Mouse (Mus musculus): ENCODE results near the gene Vps54. TPM values are rescaled to one million over a fixed set of nuclear protein-coding genes. Genes with fewer than 3 reads are reported as not detected.

The Vps54 gene
- total and polyA plus RNA-seq, 3 experiments = 13.2 to 16.1 TPM; not detected in 1

GRCm38 (mm10) chr11:21368466-21368865 is 129.4 kb downstream of the Vps54 start:
- TF ChIP-seq CTCF (IDR thresholded peaks at IDR 0.05 in 2 of 3, conservative IDR thresholded peaks at IDR 0.05 in 1 of 3; ENCODE audit: control insufficient read depth in 1 of 3, insufficient read depth in 1 of 3, low read depth in 2 of 3, low read length in 3 of 3, poor library complexity in 1 of 3, severe bottlenecking in 1 of 3) = no peak
- TF ChIP-seq ELF1 (IDR thresholded peaks at IDR 0.05; ENCODE audit: low read depth, low read length) = no peak
- TF ChIP-seq NELFE (IDR thresholded peaks at IDR 0.05; ENCODE audit: low read depth, low read length) = no peak
- no peak for TF ChIP-seq USF2 (IDR thresholded peaks at IDR 0.05; ENCODE audit: borderline replicate concordance in 1 of 2, insufficient read depth in 1 of 2, low read depth in 1 of 2, low read length in 2 of 2)
- TF ChIP-seq MAZ (IDR thresholded peaks at IDR 0.05; ENCODE audit: low read depth, low read length) = no peak
- H3K9me3 ChIP-seq (replicated peaks; ENCODE audit: insufficient read depth, low read length) = no peaks in the 10 kb centered on the region

GRCm38 (mm10) chr11:21369248-21370016 is 130.4 kb downstream of the Vps54 start:
- Histone ChIP-seq H3K4me1 (ENCODE audit: control insufficient read depth in 1 of 2, insufficient read depth in 2 of 2, low read length in 2 of 2) (peaks cover 0 to 8% of the 10 kb centered on the region in 2 experiments; a peak in 3 of 4 replicates), H3K27ac (ENCODE audit: control insufficient read depth, low read depth, low read length) (no peak overlapping the region), H3K9me3 (replicated peaks; ENCODE audit: insufficient read depth, low read length) (no peaks in the 10 kb centered on the region), H3K4me3 (ENCODE audit: control insufficient read depth in 1 of 2, insufficient read depth in 1 of 2, low read depth in 2 of 2, low read length in 2 of 2) (peak overlapping the region; percentile 76 to 87), H3K9ac (ENCODE audit: control insufficient read depth, low read depth, low read length, poor library complexity, severe bottlenecking) (no peak overlapping the region; the same call in 1 of the 2 replicates), H3K27me3 (ENCODE audit: control insufficient read depth in 1 of 2, insufficient read depth in 2 of 2, low read length in 2 of 2) (no peaks in the 10 kb centered on the region), H3K36me3 (ENCODE audit: control insufficient read depth in 1 of 2, insufficient read depth in 2 of 2, low read length in 2 of 2) (peaks cover 0 to 9% of the 10 kb centered on the region in 2 experiments; a peak in 2 of 4 replicates), H3K79me2 (ENCODE audit: control insufficient read depth, insufficient read depth, low read length, poor library complexity) (peaks cover 2% of the 10 kb centered on the region; the same call in 1 of the 2 replicates)
- peak; percentile 62 for DNase-seq (ENCODE audit: low read depth, low spot score)
- peak; percentile 61; the same call in 1 of the 2 replicates for TF ChIP-seq MXI1 (IDR thresholded peaks at IDR 0.05; ENCODE audit: low read depth, low read length)
- TF ChIP-seq USF1 (IDR thresholded peaks at IDR 0.05; ENCODE audit: low read depth, low read length) = no peak
- no peak for TF ChIP-seq NRF1 (IDR thresholded peaks at IDR 0.05; ENCODE audit: insufficient read depth, low read depth, low read length, poor library complexity, severe bottlenecking)
- peak; percentile 100 for TF ChIP-seq RCOR1 (IDR thresholded peaks at IDR 0.05; ENCODE audit: low read depth, low read length)
- TF ChIP-seq USF2 (IDR thresholded peaks at IDR 0.05; ENCODE audit: borderline replicate concordance in 1 of 2, insufficient read depth in 1 of 2, low read depth in 1 of 2, low read length in 2 of 2) = no peak
- TF ChIP-seq EP300 (IDR thresholded peaks at IDR 0.05; ENCODE audit: low read depth in 1 of 2, low read length in 2 of 2) = peak; percentile 56 to 62
- no peak for TF ChIP-seq ZMIZ1 (IDR thresholded peaks at IDR 0.05; ENCODE audit: low read depth, low read length)
- TF ChIP-seq ETS1 (IDR thresholded peaks at IDR 0.05; ENCODE audit: low read depth, low read length) = peak; percentile 14; the same call in 1 of the 2 replicates
- no peak for TF ChIP-seq UBTF (IDR thresholded peaks at IDR 0.05; ENCODE audit: borderline replicate concordance, insufficient read depth, low read depth, low read length)
- no peak for TF ChIP-seq KAT2A (conservative IDR thresholded peaks at IDR 0.05; ENCODE audit: low read depth, low read length)
- no peak for TF ChIP-seq POLR2AphosphoS2 (IDR thresholded peaks at IDR 0.05; ENCODE audit: low read length)
- TF ChIP-seq E2F4 (IDR thresholded peaks at IDR 0.05; ENCODE audit: borderline replicate concordance, low read depth, low read length) = no peak
- TF ChIP-seq SMC3 (IDR thresholded peaks at IDR 0.05; ENCODE audit: low read depth, low read length) = no peak
- peak; percentile 37; the same call in 1 of the 2 replicates for TF ChIP-seq TAL1 (IDR thresholded peaks at IDR 0.05; ENCODE audit: low read length)
- peak; percentile 87 for TF ChIP-seq GATA1 (IDR thresholded peaks at IDR 0.05; ENCODE audit: low read depth, low read length)
- TF ChIP-seq CHD1 (IDR thresholded peaks at IDR 0.05; ENCODE audit: low read depth, low read length) = no peak
- no peak for TF ChIP-seq RAD21 (IDR thresholded peaks at IDR 0.05; ENCODE audit: low read depth, low read length)
- no peak for TF ChIP-seq ZC3H11A (IDR thresholded peaks at IDR 0.05; ENCODE audit: low read depth, low read length)
- no peak for TF ChIP-seq ZKSCAN1 (IDR thresholded peaks at IDR 0.05; ENCODE audit: low read depth, low read length)
- no peak for TF ChIP-seq MAFK (IDR thresholded peaks at IDR 0.05; ENCODE audit: borderline replicate concordance, low read depth, low read length)
- peak; percentile 85 for TF ChIP-seq TCF12 (IDR thresholded peaks at IDR 0.05; ENCODE audit: low read depth, low read length)
- no peak for TF ChIP-seq BHLHE40 (IDR thresholded peaks at IDR 0.05; ENCODE audit: borderline replicate concordance, low read depth, low read length)
- no peak for TF ChIP-seq TBP (IDR thresholded peaks at IDR 0.05; ENCODE audit: low read depth, low read length)
- TF ChIP-seq HCFC1 (IDR thresholded peaks at IDR 0.05; ENCODE audit: low read depth, low read length) = no peak
- no peak for TF ChIP-seq MAZ (IDR thresholded peaks at IDR 0.05; ENCODE audit: low read depth, low read length)
- no peak for TF ChIP-seq JUND (IDR thresholded peaks at IDR 0.05; ENCODE audit: low read depth, low read length)

More at GRCm38 (mm10) chr11:21368466-21368865, 129.4 kb downstream of the Vps54 start:
- no peak overlapping the region for H3K27ac ChIP-seq (ENCODE audit: control insufficient read depth, low read depth, low read length)
- no peaks in the 10 kb centered on the region for H3K27me3 ChIP-seq (ENCODE audit: control insufficient read depth in 1 of 2, insufficient read depth in 2 of 2, low read length in 2 of 2)
- no peak for DNase-seq (ENCODE audit: low read depth, low spot score)
- no peak overlapping the region for H3K9ac ChIP-seq (ENCODE audit: control insufficient read depth, low read depth, low read length, poor library complexity, severe bottlenecking)
- peaks cover 2% of the 10 kb centered on the region; the same call in 1 of the 2 replicates for H3K79me2 ChIP-seq (ENCODE audit: control insufficient read depth, insufficient read depth, low read length, poor library complexity)
- no peak overlapping the region for H3K4me3 ChIP-seq (ENCODE audit: control insufficient read depth in 1 of 2, insufficient read depth in 1 of 2, low read depth in 2 of 2, low read length in 2 of 2)
- H3K36me3 ChIP-seq (ENCODE audit: control insufficient read depth in 1 of 2, insufficient read depth in 2 of 2, low read length in 2 of 2) = peaks cover 0 to 9% of the 10 kb centered on the region in 2 experiments; a peak in 2 of 4 replicates
- H3K4me1 ChIP-seq (ENCODE audit: control insufficient read depth in 1 of 2, insufficient read depth in 2 of 2, low read length in 2 of 2) = peaks cover 0 to 8% of the 10 kb centered on the region in 2 experiments; a peak in 3 of 4 replicates

Measured in MEL (cell line).